Mouse (Mus musculus): ENCODE results near the gene Gm19426. TPM values are rescaled to one million over a fixed set of nuclear protein-coding genes. Genes with fewer than 3 reads are reported as not detected.

The Gm19426 gene
- polyA plus RNA-seq, 1 experiment from 2014 or later = 5.6 TPM

GRCm38 (mm10) chr2:84723856-84724255 lies 19.6 kb downstream of the Gm19426 start:
- DNase-seq (ENCODE audit: low spot score) = no peak
- Histone ChIP-seq H3K4me3 (ENCODE audit: low read depth, low read length) (no peak overlapping the region), H3K36me3 (ENCODE audit: insufficient read depth, low read length) (peaks cover 10% of the 10 kb centered on the region; the same call in 1 of the 2 replicates), H3K27me3 (replicated peaks; ENCODE audit: insufficient read depth, low read length) (no peaks in the 10 kb centered on the region), H3K4me1 (ENCODE audit: insufficient read depth, low read depth, low read length) (peaks cover 6% of the 10 kb centered on the region; the same call in 1 of the 2 replicates), H3K27ac (ENCODE audit: low read length) (no peak overlapping the region), H3K9me3 (ENCODE audit: low read length) (no peaks in the 10 kb centered on the region), H3K4me2 (replicated peaks; ENCODE audit: low read depth, low read length) (no peak overlapping the region), H3K9ac (replicated peaks; ENCODE audit: low read depth) (no peak overlapping the region)
- WGBS = 91% methylated on average over 14 of the region's 14 CpGs
- TF ChIP-seq EP300 (IDR thresholded peaks at IDR 0.05) (no peak), CTCF (IDR thresholded peaks at IDR 0.05) (no peak)
- no peak for ATAC-seq

- H3K9me3 ChIP-seq (ENCODE audit: low read length) = no peaks in the 10 kb centered on the region
- TF ChIP-seq CTCF (IDR thresholded peaks at IDR 0.05) (no peak), EP300 (IDR thresholded peaks at IDR 0.05) (no peak)
- ATAC-seq (no peak), DNase-seq (ENCODE audit: low spot score) (no peak)
- H3K27me3 ChIP-seq (replicated peaks; ENCODE audit: insufficient read depth, low read length) = no peaks in the 10 kb centered on the region
- H3K9ac ChIP-seq (replicated peaks; ENCODE audit: low read depth) = no peak overlapping the region
- H3K4me3 ChIP-seq (ENCODE audit: low read depth, low read length) = no peak overlapping the region
- peaks cover 10% of the 10 kb centered on the region; the same call in 1 of the 2 replicates for H3K36me3 ChIP-seq (ENCODE audit: insufficient read depth, low read length)
- WGBS = 74% methylated on average over 3 of the region's 3 CpGs
- no peak overlapping the region for H3K4me2 ChIP-seq (replicated peaks; ENCODE audit: low read depth, low read length)
- peaks cover under 1% of the 10 kb centered on the region; the same call in 1 of the 2 replicates for H3K4me1 ChIP-seq (ENCODE audit: insufficient read depth, low read depth, low read length)
- no peak overlapping the region for H3K27ac ChIP-seq (ENCODE audit: low read length)
Observed at GRCm38 (mm10) chr2:84721182-84721581, 22.3 kb downstream of the Gm19426 start.

DNA sequence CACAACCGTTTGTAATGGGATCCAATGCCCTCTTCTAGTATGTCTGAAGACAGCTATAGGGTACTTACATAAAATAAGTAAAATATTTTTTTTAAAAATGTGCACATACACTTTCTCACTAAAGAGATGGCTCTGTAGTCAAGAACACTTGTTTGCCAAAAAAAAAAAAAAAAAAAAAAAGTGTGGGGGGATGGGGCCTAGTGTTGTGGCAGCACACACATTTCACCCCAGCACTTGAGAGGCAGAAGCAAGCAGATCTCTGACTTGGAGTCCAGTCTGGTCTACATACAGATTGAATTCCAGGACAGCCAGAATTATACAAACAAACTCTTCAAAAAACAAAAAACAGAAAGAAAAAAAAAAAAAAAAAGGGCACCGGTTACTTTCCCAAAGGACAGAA lies 22.7 kb downstream of the Gm19426 start:
- ATAC-seq = no peak
- no peak overlapping the region for H3K4me3 ChIP-seq (ENCODE audit: low read depth, low read length)
- no peaks in the 10 kb centered on the region for H3K27me3 ChIP-seq (replicated peaks; ENCODE audit: insufficient read depth, low read length)
- no peak for DNase-seq (ENCODE audit: low spot score)
- WGBS = 89% methylated on average over 2 of the region's 2 CpGs
- H3K27ac ChIP-seq (ENCODE audit: low read length) = no peak overlapping the region
- H3K36me3 ChIP-seq (ENCODE audit: insufficient read depth, low read length) = peaks cover 10% of the 10 kb centered on the region; the same call in 1 of the 2 replicates
- H3K4me1 ChIP-seq (ENCODE audit: insufficient read depth, low read depth, low read length) = no peaks in the 10 kb centered on the region; the same call in 1 of the 2 replicates
- TF ChIP-seq CTCF (IDR thresholded peaks at IDR 0.05) = no peak
- no peak for TF ChIP-seq EP300 (IDR thresholded peaks at IDR 0.05)
- no peak overlapping the region for H3K4me2 ChIP-seq (replicated peaks; ENCODE audit: low read depth, low read length)
- no peaks in the 10 kb centered on the region for H3K9me3 ChIP-seq (ENCODE audit: low read length)
- H3K9ac ChIP-seq (replicated peaks; ENCODE audit: low read depth) = no peak overlapping the region

DNA sequence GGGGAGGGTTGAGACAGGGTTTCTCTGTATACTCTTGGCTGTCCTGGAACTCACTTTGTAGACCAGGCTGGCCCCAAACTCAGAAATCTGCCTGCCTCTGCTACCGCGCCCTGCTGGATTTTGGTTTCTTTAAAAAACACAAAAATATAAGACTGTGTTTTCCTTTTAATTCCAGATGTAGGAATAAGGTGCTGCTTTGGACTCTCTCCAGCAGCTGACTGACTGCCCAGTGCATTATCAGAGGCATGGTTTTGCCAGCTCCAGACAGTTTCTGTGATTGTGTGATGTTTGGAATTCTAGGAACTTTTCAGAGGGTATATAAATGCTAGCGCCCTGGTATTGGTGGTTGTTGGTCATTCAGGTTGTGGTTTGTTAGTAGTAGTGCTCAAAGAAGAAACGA lies 26.1 kb downstream of the Gm19426 start:
- ATAC-seq = no peak
- no peak for TF ChIP-seq CTCF (IDR thresholded peaks at IDR 0.05)
- no peak for TF ChIP-seq EP300 (IDR thresholded peaks at IDR 0.05)
- Histone ChIP-seq H3K9ac (replicated peaks; ENCODE audit: low read depth) (no peak overlapping the region), H3K9me3 (ENCODE audit: low read length) (no peaks in the 10 kb centered on the region), H3K4me1 (ENCODE audit: insufficient read depth, low read depth, low read length) (no peaks in the 10 kb centered on the region; the same call in 1 of the 2 replicates), H3K4me3 (ENCODE audit: low read depth, low read length) (no peak overlapping the region), H3K4me2 (replicated peaks; ENCODE audit: low read depth, low read length) (no peak overlapping the region), H3K27me3 (replicated peaks; ENCODE audit: insufficient read depth, low read length) (no peaks in the 10 kb centered on the region), H3K27ac (ENCODE audit: low read length) (no peak overlapping the region), H3K36me3 (ENCODE audit: insufficient read depth, low read length) (no peaks in the 10 kb centered on the region)
- 93% methylated on average over 4 of the region's 4 CpGs for WGBS
- no peak for DNase-seq (ENCODE audit: low spot score)

- DNase-seq (ENCODE audit: low spot score) = no peak
- 21% methylated on average over 9 of the region's 9 CpGs for WGBS
- no peak for ATAC-seq
Observed at GRCm38 (mm10) chr2:84716423-84717355, 26.8 kb downstream of the Gm19426 start.

DNA sequence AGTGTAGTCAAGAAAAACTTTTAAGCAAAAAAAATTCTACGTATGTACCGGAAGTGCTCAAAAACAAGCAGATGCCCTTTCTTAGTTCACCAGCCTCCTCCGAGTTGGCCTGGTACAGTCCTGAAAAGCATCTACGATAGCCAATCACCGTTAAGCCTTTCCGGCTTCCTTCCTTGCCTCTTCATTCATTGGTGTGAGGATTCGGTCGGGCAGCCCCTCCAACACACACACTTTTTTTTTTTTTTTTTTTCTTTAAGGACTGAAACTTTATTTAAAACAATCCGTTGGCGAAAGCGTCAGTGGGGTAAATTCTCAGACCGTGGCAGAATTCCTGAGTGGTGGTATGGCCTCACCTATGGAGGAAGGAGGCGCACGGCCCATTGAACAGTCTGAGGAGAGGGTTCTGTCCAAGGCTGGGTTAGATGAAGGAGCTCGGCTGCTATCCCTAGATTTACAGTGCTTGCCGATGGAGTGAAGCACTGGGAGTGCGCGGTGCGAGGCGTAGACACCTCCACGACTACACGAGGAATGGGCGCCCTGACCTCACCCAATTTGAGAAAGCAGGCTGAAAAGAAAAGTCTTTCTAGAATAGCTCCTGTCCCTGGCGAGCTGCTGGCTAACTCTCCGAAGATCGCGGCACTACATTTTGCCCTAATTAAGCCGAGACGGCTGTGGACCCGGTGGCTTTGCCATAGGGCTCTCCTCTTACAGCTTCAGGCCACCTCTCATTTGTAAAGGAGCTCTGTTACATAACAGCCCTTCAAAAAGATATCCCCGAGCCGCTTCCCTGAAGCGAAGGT lies 27.7 kb downstream of the Gm19426 start:
- Histone ChIP-seq H3K4me1 (ENCODE audit: insufficient read depth, low read depth, low read length) (no peaks in the 10 kb centered on the region; the same call in 1 of the 2 replicates), H3K27me3 (replicated peaks; ENCODE audit: insufficient read depth, low read length) (no peaks in the 10 kb centered on the region), H3K9ac (replicated peaks; ENCODE audit: low read depth) (peak overlapping the region; percentile 70), H3K36me3 (ENCODE audit: insufficient read depth, low read length) (no peaks in the 10 kb centered on the region), H3K4me2 (replicated peaks; ENCODE audit: low read depth, low read length) (peak overlapping the region; percentile 84), H3K9me3 (ENCODE audit: low read length) (no peaks in the 10 kb centered on the region), H3K27ac (ENCODE audit: low read length) (peak overlapping the region; percentile 97), H3K4me3 (ENCODE audit: low read depth, low read length) (peak overlapping the region; percentile 92)
- ATAC-seq (peak; percentile 93), DNase-seq (ENCODE audit: low spot score) (peak; percentile 99)
- WGBS = under 1% methylated on average over 33 of the region's 33 CpGs
- TF ChIP-seq EP300 (IDR thresholded peaks at IDR 0.05) (peak; percentile 69), CTCF (IDR thresholded peaks at IDR 0.05) (no peak)

More at GRCm38 (mm10) chr2:84716423-84717355, 26.8 kb downstream of the Gm19426 start:
- Histone ChIP-seq H3K36me3 (ENCODE audit: insufficient read depth, low read length) (no peaks in the 10 kb centered on the region), H3K9ac (replicated peaks; ENCODE audit: low read depth) (peak overlapping the region; percentile 70; the same call in 1 of the 2 replicates), H3K27ac (ENCODE audit: low read length) (peak overlapping the region; percentile 97), H3K4me2 (replicated peaks; ENCODE audit: low read depth, low read length) (peak overlapping the region; percentile 84), H3K9me3 (ENCODE audit: low read length) (no peaks in the 10 kb centered on the region), H3K27me3 (replicated peaks; ENCODE audit: insufficient read depth, low read length) (no peaks in the 10 kb centered on the region), H3K4me1 (ENCODE audit: insufficient read depth, low read depth, low read length) (no peaks in the 10 kb centered on the region; the same call in 1 of the 2 replicates), H3K4me3 (ENCODE audit: low read depth, low read length) (peak overlapping the region; percentile 92)
- TF ChIP-seq CTCF (IDR thresholded peaks at IDR 0.05) = no peak
- no peak for TF ChIP-seq EP300 (IDR thresholded peaks at IDR 0.05)

Measured in lung, postnatal 0 days (tissue).